Mouse (Mus musculus) NIH3T3 (cell line): Measurements from ENCODE around the gene Gabbr2.
"Not testable (repeated sequence)": the region's sequence is repeated elsewhere in the genome, so short reads cannot be mapped to it uniquely, and the experiment has no call there.

Experiments
- DNase-seq: peaks from one replicate; pipeline ENCODE4 v3.0.0-alpha.2; 2012; ENCODE audit warnings: low read depth

Gene Gabbr2

GRCm38 (mm10) chr4:46655298-46655697 is 336.4 kb downstream of the Gabbr2 start:
- no peak for DNase-seq

- peak; percentile 95 for DNase-seq
These were observed 341.5 kb downstream of the Gabbr2 start, which contains the start of gene Tbc1d2 for GRCm38 (mm10) chr4:46650086-46650753. TSS of gene Tbc1d2 (minus strand) at chr4:46650209.

- peak; percentile 57 for DNase-seq
These were observed 342.5 kb downstream of the Gabbr2 start for GRCm38 (mm10) chr4:46649161-46649560.

DNA sequence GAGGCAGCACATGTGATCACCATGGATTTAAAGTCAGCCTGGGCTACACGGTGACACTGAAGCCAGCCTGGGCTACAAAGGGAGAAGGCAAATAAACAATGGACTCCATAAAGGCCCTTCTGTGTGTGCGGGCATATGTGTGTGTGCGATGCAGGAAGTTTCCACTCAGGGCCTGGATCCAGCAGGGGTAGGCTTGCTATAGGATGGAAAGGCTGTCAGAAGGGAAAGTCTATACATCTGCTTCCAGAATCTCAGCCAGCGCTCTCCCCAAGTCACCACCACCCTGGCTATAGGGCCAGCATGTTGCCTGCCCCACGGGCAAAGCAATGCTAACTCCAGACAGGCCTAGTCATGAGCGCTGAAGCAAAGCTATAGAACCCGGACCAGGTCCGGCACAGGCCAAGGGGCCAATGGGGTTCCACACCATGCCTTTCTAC is 348.0 kb downstream of the Gabbr2 start:
- DNase-seq = no peak

DNA sequence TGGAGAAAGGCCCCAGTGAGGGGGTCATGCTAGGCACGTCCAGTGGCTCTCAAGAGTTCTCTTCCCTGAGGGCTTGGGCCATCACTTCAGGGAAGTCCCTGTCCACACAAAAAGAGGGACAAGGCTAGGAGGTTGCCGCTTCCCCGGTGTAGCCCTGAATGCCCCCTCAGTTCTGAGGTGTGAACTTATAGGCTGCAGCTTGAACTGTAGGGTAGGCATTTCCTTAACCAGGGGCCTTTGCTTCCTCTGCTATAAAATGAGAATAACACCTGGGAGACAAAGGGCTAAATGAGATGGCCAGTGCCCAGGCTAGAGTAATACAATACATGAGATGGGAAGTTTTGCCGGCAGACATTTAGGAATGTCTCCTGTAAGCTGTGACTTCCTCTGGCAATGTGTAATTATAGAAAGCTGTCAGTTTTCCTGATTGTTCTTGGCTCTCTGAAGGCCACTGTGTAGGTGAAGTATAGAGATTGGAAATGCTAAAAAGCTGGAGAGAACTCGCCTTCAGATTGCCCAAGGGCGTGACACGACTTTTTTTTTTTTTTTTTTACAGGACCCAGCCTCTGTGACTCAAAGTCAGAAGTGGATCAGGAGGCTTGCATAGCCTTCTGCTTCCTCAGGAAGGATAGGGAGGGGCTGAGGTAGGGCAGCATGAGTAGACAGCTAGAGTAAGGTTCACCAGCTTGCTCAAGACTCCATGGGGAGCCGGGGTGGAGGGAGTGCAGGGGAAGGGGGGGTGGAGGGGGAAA is 348.6 kb downstream of the Gabbr2 start:
- DNase-seq = peak; percentile 68

DNA sequence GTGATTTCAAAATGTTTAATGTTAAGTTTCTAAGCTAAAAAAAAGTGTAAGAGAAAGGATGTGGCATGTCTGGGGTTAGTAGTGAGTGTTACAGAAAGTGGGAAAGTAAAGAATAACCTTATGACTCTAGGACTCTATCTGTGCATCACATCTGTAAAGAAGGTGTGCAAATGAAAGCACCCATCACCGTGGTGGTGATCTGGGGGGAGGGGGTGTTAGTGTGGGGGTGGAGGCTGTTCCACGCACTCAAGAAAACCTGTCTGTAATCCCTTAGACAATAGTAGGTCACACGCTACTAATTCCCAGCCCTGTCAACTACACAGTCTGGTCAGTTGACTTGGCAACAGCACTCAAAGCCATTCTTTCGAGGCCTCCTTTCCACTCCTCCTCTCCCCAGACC is 350.4 kb downstream of the Gabbr2 start:
- DNase-seq = no peak

- peak; percentile 81 for DNase-seq
These were observed 351.8 kb downstream of the Gabbr2 start for GRCm38 (mm10) chr4:46639866-46640265.

- DNase-seq = not testable (repeated sequence)
These were observed 354.4 kb downstream of the Gabbr2 start for GRCm38 (mm10) chr4:46637250-46637649.

GRCm38 (mm10) chr4:46635702-46636430 is 355.8 kb downstream of the Gabbr2 start:
- no peak for DNase-seq

GRCm38 (mm10) chr4:46634881-46635280 is 356.8 kb downstream of the Gabbr2 start:
- DNase-seq = no peak

- DNase-seq = not testable (repeated sequence)
These were observed 358.1 kb downstream of the Gabbr2 start for GRCm38 (mm10) chr4:46633565-46633964.

DNA sequence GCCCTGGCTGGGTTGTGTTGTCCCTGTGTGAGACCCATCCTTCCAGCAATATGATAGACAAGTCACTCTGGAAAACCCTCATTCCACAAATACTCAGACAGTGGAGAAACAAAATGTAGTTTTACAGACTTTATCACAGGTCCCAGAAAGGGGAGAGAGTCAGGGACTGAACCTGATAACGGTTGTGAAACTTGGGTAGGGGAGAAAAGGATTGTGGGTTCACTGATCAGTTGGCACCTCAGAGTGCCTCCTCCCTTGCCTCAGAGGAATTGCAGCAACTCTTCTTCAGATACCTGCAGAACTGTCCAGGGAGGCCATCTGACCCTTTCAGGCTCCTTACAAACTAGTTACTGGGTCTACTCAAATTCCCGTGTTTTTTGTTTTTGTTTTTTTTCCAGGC is 359.2 kb downstream of the Gabbr2 start:
- DNase-seq = no peak

DNA sequence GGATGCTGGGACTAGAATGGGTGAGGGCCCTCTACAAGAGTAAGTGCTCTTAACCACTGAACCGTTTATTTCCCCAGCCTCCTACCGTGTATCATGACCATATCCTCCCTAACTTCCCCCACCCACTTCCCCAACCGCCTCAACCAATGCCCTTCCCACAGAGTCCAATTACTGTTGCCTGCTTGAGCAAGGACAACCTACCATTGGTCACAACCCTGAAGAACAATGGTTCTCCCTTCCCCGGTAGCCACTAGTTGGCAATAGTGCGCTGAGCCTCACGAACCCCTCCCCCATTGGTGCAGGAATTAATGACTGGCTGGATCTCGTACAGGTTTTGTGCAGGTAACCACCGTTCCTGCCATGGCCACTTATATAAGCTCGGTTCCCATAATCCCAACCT is 361.3 kb downstream of the Gabbr2 start:
- no peak for DNase-seq

DNA sequence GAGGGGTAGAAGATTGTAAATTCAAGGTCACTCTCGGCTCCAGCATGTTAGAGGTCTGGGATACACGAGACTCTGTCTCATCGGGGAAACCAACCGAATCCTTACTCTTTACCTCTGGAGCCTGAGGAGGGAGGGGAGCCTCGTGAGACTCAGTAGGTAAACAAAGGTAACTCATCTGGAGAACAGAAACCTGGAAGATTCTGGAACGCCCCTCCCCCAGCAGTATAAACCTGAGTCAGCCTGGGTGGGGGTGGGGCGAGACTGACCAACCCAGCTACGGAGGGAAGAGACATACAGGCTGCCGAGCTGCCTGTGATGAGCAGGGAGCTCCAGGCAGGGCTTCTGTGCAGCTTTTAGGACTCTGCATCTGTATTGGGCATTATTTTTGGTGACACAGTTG is 362.8 kb downstream of the Gabbr2 start:
- DNase-seq = peak; percentile 51

DNA sequence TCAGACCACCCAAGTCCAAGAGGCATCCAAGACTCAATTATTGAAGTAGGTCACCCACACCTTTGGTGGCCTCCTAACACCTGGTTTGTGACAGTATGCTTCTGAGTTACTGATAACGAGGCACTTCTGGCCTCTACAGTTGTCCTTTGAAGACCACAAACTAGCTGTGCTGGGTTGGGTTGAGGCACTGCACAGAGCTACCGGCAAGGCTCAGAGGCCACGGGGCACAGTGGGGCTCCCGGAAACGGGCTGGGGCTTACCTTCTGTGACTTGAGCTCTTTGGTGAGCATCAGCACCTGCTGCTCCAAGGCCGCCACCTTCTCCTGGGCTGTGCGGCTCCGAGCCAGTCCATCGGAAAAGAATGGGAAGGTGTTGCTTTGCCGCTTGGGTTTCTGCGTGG is 363.6 kb downstream of the Gabbr2 start:
- no peak for DNase-seq

- DNase-seq = no peak
These were observed 366.6 kb downstream of the Gabbr2 start for GRCm38 (mm10) chr4:46625101-46625500.

DNA sequence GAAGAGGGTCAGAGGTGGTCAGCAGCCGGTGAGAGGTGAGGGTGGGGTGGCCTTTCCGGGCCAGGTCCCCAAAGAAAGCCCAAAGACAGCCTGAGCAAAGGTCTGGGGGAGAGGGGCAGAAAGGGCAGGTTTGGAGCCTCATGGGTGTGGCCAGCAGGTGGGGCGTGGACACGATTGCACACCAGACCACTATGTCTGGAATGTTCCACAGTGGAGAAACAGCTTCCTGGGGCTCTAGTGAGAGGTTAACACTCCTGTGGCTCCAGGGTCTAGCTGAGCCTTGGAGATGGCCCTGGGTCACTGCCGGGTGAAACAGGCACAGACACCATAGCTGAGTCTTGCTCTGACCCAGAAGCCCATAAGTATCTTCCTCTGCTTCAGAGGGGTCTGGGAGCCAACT is 368.7 kb downstream of the Gabbr2 start:
- DNase-seq = no peak

GRCm38 (mm10) chr4:46620946-46621345 is 370.7 kb downstream of the Gabbr2 start:
- no peak for DNase-seq

- no peak for DNase-seq
These were observed 371.3 kb downstream of the Gabbr2 start for GRCm38 (mm10) chr4:46620330-46620729.

- no peak for DNase-seq
These were observed 373.4 kb downstream of the Gabbr2 start for GRCm38 (mm10) chr4:46618196-46618817.

DNA sequence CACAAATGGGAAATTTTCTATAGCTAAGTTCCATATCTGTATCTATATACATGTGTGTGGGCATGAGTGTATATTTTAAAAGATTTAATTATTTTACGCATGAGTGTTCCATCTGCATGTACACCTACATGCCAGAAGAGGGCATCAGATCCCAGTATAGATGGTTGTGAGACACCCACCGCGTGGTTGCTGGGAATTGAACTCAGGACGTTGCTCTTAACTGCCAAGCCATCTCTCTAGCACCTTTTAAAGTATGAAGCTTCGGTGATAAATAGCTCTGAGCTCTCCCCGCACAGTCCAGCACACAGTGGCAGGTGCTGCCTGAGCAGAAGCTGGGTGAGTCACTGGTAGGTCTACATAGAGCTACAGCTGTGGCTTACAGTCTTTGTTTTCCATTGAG is 374.3 kb downstream of the Gabbr2 start:
- DNase-seq = peak; percentile 30

DNA sequence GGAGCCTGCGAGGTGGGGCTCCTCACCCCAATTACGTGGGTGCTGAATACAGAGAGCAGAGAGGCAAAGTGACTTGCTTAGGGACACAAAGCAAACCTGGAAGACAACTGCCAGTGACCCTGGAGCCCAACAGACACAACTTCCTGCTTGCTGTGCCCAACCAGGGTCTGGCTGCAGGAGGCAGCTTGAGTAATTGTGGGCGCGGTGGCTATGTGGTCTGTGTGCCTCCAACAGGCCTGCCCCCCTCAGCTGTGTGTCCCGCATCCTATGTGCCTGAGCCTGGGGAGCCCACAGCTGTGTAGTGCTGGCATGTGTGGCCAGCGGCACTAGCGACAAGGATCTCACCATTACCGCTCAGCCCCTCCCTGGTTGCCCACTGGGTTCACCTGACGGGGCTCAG is 377.0 kb downstream of the Gabbr2 start:
- DNase-seq = no peak
